Mouse (Mus musculus) gastrocnemius, postnatal 25 days (tissue): Measurements from ENCODE around the gene Hmox1. TPM values are rescaled to one million over a fixed set of nuclear protein-coding genes. Genes with fewer than 3 reads are reported as not detected.

ENCODE experiments used
- total RNA-seq, 2 experiments: library from RNA; stranded (reverse); gene quantifications; 1 replicate in 1 of 2; 2 replicates in 1 of 2; pipeline ENCODE4 v1.2.3; 2021

Gene Hmox1
- total RNA-seq, 2 experiments from 2014 or later = 4.0 to 7.4 TPM

Other genes starting within 250 kb of the Hmox1 start
- not detected for gene Isx, start 220.4 kb upstream of the Hmox1 start, total RNA-seq
- 1 to 10 TPM; 7.2 to 8.6 TPM for gene Hmgxb4, start 100.3 kb upstream of the Hmox1 start, total RNA-seq
- 10 to 100 TPM; 38.6 to 47.8 TPM for gene Tom1, start 59.9 kb upstream of the Hmox1 start, total RNA-seq
- gene Mcm5, start 15.9 kb downstream of the Hmox1 start, total RNA-seq = 1 to 10 TPM; 1.2 to 2.2 TPM
- gene Rasd2, start 120.3 kb downstream of the Hmox1 start, total RNA-seq = 1 to 10 TPM; 1.3 to 1.5 TPM